Mouse (Mus musculus): ENCODE data around the gene Cmklr1. TPM values are rescaled to one million over a fixed set of nuclear protein-coding genes. Genes with fewer than 3 reads are reported as not detected.
A peak's percentile ranks its signal among the peaks of the same experiment; 100 is the strongest.

The Cmklr1 gene
- polyA plus RNA-seq (2011; ENCODE audit: insufficient read length, low read depth, missing spikeins) = 13.2 and 26.1 TPM in 2 replicates

DNA sequence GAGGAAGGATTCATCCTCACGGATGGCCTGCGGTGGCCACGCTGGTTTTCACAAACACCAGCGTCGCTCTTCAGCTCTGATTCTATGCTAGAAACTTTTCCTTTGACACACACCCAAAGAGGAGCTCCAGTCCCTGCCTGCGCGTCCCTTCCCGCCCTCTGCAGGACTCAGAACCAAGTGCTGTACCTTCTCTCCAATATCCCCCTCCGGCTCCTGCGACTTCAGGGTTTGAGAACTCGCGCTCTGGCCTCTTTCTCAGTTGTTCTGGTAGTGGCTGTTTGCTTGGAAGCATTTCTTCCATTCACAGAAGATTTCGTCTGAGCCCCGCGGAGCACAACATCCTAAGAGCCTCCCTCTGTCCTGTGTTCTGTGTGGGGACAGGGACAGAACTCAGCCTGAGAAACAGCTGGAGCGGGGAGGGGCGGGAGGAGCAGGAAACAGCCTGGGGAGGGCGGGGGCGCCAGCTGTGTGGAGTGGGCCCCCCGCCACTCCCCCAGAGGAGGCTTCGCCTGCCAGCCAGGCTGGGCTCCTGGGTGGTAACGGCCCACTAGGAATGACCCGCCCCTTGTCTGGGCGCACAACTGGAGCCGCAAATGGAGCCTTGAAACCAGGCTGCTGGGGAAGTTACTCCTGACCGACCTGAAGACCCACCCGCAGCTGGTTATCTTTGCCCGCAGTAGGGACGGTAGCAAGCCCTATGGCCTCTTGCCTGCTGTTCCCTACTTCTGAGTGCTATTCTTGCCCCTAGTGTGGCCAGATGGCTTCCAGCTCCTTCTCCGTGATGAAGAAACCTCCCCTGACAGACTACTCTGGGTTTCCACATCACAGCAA is at the start of gene Cmklr1:
Gene Cmklr1 (minus strand): TSS at position 392 of the 831 bp plus-strand sequence.
- TF ChIP-seq CTCF (IDR thresholded peaks at IDR 0.05; ENCODE audit: borderline replicate concordance, insufficient read depth, low read length) (no peak), POLR2A (IDR thresholded peaks at IDR 0.05; ENCODE audit: low read depth, low read length) (peak; percentile 44; the same call in 1 of the 2 replicates)
- Histone ChIP-seq H3K27ac (ENCODE audit: insufficient read depth, low read length) (no peak within 1 kb of the TSS), H3K4me1 (ENCODE audit: control insufficient read depth, insufficient read depth, low read length) (0 out of 2 replicates have a peak, but pooled peaks cover 2% of the 10 kb centered on the region), H3K4me3 (ENCODE audit: insufficient read depth, low read length) (peak within 1 kb of the TSS; percentile 31)

DNA sequence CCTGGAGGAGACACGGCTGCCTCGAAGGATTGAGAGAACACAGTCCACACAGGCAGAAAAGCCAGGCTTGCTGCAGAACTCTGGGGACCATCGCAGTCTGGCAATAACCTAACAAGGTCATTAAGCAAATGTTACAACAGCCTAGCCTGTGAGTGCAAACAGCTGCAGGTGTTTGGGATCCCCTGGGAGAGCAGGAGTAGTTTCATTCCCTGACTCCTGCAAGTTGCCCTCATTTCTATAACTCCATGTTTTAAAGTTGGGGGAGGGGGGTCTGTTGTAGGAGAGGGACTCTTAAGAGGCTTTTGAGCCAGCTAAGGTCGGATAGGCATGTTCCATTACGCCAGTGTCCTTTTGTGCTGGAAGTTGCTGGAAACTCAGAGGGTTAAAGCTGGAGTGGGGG is 44.2 kb upstream of the Cmklr1 start:
- Histone ChIP-seq H3K4me1 (ENCODE audit: control insufficient read depth, insufficient read depth, low read length) (no peaks in the 10 kb centered on the region), H3K4me3 (ENCODE audit: insufficient read depth, low read length) (no peak overlapping the region), H3K27ac (ENCODE audit: insufficient read depth, low read length) (no peak overlapping the region)
- TF ChIP-seq CTCF (IDR thresholded peaks at IDR 0.05; ENCODE audit: borderline replicate concordance, insufficient read depth, low read length) (no peak), POLR2A (IDR thresholded peaks at IDR 0.05; ENCODE audit: low read depth, low read length) (no peak)

- Histone ChIP-seq H3K4me1 (ENCODE audit: control insufficient read depth, insufficient read depth, low read length) (no peaks in the 10 kb centered on the region), H3K27ac (ENCODE audit: insufficient read depth, low read length) (no peak overlapping the region), H3K4me3 (ENCODE audit: insufficient read depth, low read length) (no peak overlapping the region)
- no peak for TF ChIP-seq CTCF (IDR thresholded peaks at IDR 0.05; ENCODE audit: borderline replicate concordance, insufficient read depth, low read length)
- TF ChIP-seq POLR2A (IDR thresholded peaks at IDR 0.05; ENCODE audit: low read depth, low read length) = no peak
These were observed 43.8 kb upstream of the Cmklr1 start for GRCm38 (mm10) chr5:113694000-113694399.

DNA sequence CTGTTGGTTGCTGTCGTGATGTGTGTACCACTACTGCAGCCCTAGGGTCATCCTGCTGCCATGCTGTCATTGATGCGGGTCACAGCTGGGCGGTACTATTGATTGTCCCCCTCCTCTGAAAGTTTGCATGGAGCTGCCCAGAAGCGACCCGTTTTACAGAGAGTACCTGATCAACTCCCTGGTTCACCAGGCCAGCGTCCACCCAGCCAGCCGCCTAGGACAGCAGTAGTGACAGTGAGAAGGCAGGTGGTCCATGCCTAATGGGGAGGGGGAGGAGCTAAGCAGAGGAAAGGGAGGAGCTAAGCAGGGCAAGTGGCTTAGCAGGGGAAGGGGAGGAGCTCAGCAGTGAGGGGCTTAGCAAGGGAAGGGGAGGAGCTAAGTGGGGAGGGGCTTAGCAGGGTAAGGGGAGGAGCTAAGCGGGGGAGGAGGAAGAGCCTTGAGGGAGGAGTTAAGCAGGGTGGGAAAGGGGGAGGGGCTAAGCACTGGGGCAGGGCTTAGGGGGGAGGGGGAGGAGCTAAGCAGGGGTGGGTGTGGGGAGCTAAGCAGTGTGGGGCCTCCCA is 43.0 kb upstream of the Cmklr1 start:
- no peaks in the 10 kb centered on the region for H3K4me1 ChIP-seq (ENCODE audit: control insufficient read depth, insufficient read depth, low read length)
- H3K27ac ChIP-seq (ENCODE audit: insufficient read depth, low read length) = no peak overlapping the region
- TF ChIP-seq POLR2A (IDR thresholded peaks at IDR 0.05; ENCODE audit: low read depth, low read length) (no peak), CTCF (IDR thresholded peaks at IDR 0.05; ENCODE audit: borderline replicate concordance, insufficient read depth, low read length) (no peak)
- H3K4me3 ChIP-seq (ENCODE audit: insufficient read depth, low read length) = no peak overlapping the region

- TF ChIP-seq CTCF (IDR thresholded peaks at IDR 0.05; ENCODE audit: borderline replicate concordance, insufficient read depth, low read length) = no peak
- no peak for TF ChIP-seq POLR2A (IDR thresholded peaks at IDR 0.05; ENCODE audit: low read depth, low read length)
- Histone ChIP-seq H3K4me1 (ENCODE audit: control insufficient read depth, insufficient read depth, low read length) (peaks cover 3% of the 10 kb centered on the region; the same call in 1 of the 2 replicates), H3K4me3 (ENCODE audit: insufficient read depth, low read length) (no peak overlapping the region), H3K27ac (ENCODE audit: insufficient read depth, low read length) (no peak overlapping the region)
These were observed 40.6 kb upstream of the Cmklr1 start for GRCm38 (mm10) chr5:113690866-113691265.

DNA sequence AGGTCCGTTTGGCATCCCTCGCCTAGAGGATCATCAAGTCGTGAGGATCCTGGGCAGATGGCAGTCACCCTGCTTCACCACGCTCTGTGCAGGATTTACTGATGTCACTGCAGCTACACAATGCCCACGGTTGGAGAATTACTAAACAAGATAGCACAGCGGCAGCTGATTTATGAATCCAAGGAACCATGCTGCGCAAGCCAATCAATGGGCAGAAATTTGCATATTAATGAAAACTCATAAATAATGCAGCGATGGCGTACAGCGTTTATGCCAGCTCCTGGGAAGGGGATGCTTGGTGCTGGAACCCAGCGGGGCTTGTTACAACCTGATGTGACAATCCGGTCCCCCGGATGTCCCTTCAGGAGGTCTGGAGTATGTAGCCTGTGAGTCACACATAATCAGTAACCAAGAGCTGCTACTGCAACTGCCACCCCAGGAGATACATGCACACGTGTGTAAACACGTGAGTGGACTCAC is 39.9 kb upstream of the Cmklr1 start:
- H3K27ac ChIP-seq (ENCODE audit: insufficient read depth, low read length) = no peak overlapping the region
- TF ChIP-seq POLR2A (IDR thresholded peaks at IDR 0.05; ENCODE audit: low read depth, low read length) (no peak), CTCF (IDR thresholded peaks at IDR 0.05; ENCODE audit: borderline replicate concordance, insufficient read depth, low read length) (no peak)
- peaks cover 10% of the 10 kb centered on the region; the same call in 1 of the 2 replicates for H3K4me1 ChIP-seq (ENCODE audit: control insufficient read depth, insufficient read depth, low read length)
- H3K4me3 ChIP-seq (ENCODE audit: insufficient read depth, low read length) = no peak overlapping the region

GRCm38 (mm10) chr5:113687514-113687913 is 37.3 kb upstream of the Cmklr1 start:
- Histone ChIP-seq H3K4me3 (ENCODE audit: insufficient read depth, low read length) (no peak overlapping the region), H3K4me1 (ENCODE audit: control insufficient read depth, insufficient read depth, low read length) (peaks cover 10% of the 10 kb centered on the region; the same call in 1 of the 2 replicates), H3K27ac (ENCODE audit: insufficient read depth, low read length) (no peak overlapping the region)
- no peak for TF ChIP-seq POLR2A (IDR thresholded peaks at IDR 0.05; ENCODE audit: low read depth, low read length)
- no peak for TF ChIP-seq CTCF (IDR thresholded peaks at IDR 0.05; ENCODE audit: borderline replicate concordance, insufficient read depth, low read length)

DNA sequence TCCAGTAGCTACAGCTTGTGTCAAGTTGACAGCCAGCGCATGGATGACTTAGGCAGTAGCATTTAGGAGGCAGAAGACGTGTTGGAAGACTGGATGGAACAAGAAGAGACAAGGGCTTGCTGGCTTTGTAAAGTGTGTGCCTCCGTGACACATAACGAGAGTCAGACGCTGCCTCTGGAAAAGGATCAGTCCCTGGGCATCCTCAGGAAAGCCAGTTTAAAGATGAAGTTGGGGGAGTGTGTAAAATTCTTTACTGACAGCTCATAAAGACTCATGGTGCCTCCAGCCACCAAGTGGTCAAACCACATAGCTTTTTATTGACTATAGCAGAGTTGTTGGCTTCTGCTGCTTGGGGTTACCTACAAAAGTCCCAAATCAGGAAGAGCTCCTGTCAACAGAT is 35.2 kb upstream of the Cmklr1 start:
- H3K4me1 ChIP-seq (ENCODE audit: control insufficient read depth, insufficient read depth, low read length) = peaks cover 10% of the 10 kb centered on the region; the same call in 1 of the 2 replicates
- H3K27ac ChIP-seq (ENCODE audit: insufficient read depth, low read length) = peak overlapping the region; percentile 76
- TF ChIP-seq CTCF (IDR thresholded peaks at IDR 0.05; ENCODE audit: borderline replicate concordance, insufficient read depth, low read length) (no peak), POLR2A (IDR thresholded peaks at IDR 0.05; ENCODE audit: low read depth, low read length) (no peak)

GRCm38 (mm10) chr5:113683246-113683645 is 33.0 kb upstream of the Cmklr1 start:
- no peak overlapping the region for H3K27ac ChIP-seq (ENCODE audit: insufficient read depth, low read length)
- H3K4me3 ChIP-seq (ENCODE audit: insufficient read depth, low read length) = no peak overlapping the region
- TF ChIP-seq CTCF (IDR thresholded peaks at IDR 0.05; ENCODE audit: borderline replicate concordance, insufficient read depth, low read length) (no peak), POLR2A (IDR thresholded peaks at IDR 0.05; ENCODE audit: low read depth, low read length) (no peak)
- peaks cover 10% of the 10 kb centered on the region; the same call in 1 of the 2 replicates for H3K4me1 ChIP-seq (ENCODE audit: control insufficient read depth, insufficient read depth, low read length)

More for the DNA sequence above, 35.2 kb upstream of the Cmklr1 start:
- no peak overlapping the region for H3K4me3 ChIP-seq (ENCODE audit: insufficient read depth, low read length)

Data from embryonic fibroblast, embryonic 13.5 days (primary cell).